Mouse (Mus musculus) neural tube, embryonic 11.5 days (tissue): Measurements from ENCODE around the gene Hhex. TPM values are rescaled to one million over a fixed set of nuclear protein-coding genes. Genes with fewer than 3 reads are reported as not detected.

Experiments
- ATAC-seq: fragments of 200-750 bp; cut with Nextera tagmentation; 2 replicates; pipeline ENCODE4 v1.8.0; 2017; ENCODE audit warnings: moderate number of reproducible peaks, mild to moderate bottlenecking, moderate TSS enrichment, moderate library complexity; ENCODE audit not compliant: insufficient read depth, low FRiP score, low TSS enrichment
- DNase-seq: peaks from one replicate; pipeline ENCODE4 v3.0.0-alpha.2; 2015; ENCODE audit warnings: low spot score
- H3K27ac ChIP-seq: fragments of 300-500 bp; sonication (generic); 2 replicates; pipeline ENCODE4 v1.5.1; 2014; ENCODE audit warnings: low read depth, mild to moderate bottlenecking, low read length
- H3K27me3 ChIP-seq: fragments of 300-500 bp; sonication (generic); 2 replicates; pipeline ENCODE4 v1.6.1; 2014; ENCODE audit warnings: mild to moderate bottlenecking, low read length, mixed read lengths; ENCODE audit not compliant: control insufficient read depth, insufficient read depth
- H3K36me3 ChIP-seq: fragments of 300-500 bp; sonication (generic); 2 replicates; pipeline ENCODE4 v1.6.1; 2014; ENCODE audit warnings: mild to moderate bottlenecking, low read length, moderate library complexity, mixed read lengths; ENCODE audit not compliant: control insufficient read depth, insufficient read depth
- H3K4me1 ChIP-seq: fragments of 300-500 bp; sonication (generic); 2 replicates; pipeline ENCODE4 v1.6.1; 2014; ENCODE audit warnings: low read length, mixed read lengths; ENCODE audit not compliant: control insufficient read depth, insufficient read depth
- H3K4me2 ChIP-seq: fragments of 300-500 bp; sonication (generic); 2 replicates; pipeline ENCODE4 v1.6.1; 2014; ENCODE audit warnings: low read depth, mild to moderate bottlenecking, moderate library complexity
- H3K4me3 ChIP-seq: fragments of 300-500 bp; sonication (generic); 2 replicates; pipeline ENCODE4 v1.5.1; 2014; ENCODE audit warnings: low read depth, low read length
- H3K9ac ChIP-seq: fragments of 300-500 bp; sonication (generic); 2 replicates; pipeline ENCODE4 v1.6.1; 2014; ENCODE audit warnings: mild to moderate bottlenecking, low read length
- H3K9me3 ChIP-seq: fragments of 300-500 bp; sonication (generic); 2 replicates; pipeline ENCODE4 v1.6.1; 2016; ENCODE audit warnings: low read length; ENCODE audit not compliant: control insufficient read depth
- WGBS: fragments of 180-500 bp; shearing (Covaris S2); extraction: QIAGEN DNeasy Blood & Tissue Kit; methylation state at CpG from one replicate; pipeline ENCODE4 v1.1.7; 2014; 5-methylcytosine and 5-hydroxymethylcytosine counted together
- polyA plus RNA-seq: library from polyadenylated mRNA; unstranded; fragments of >200 nt; fragmentation: Nextera tagmentation; extraction: Ambion mirVana; gene quantifications from 2 replicates; pipeline ENCODE4 v1.2.1, GENCODE M21; 2014

Hhex gene
- 4.5 and 5.8 TPM in 2 replicates for polyA plus RNA-seq

DNA sequence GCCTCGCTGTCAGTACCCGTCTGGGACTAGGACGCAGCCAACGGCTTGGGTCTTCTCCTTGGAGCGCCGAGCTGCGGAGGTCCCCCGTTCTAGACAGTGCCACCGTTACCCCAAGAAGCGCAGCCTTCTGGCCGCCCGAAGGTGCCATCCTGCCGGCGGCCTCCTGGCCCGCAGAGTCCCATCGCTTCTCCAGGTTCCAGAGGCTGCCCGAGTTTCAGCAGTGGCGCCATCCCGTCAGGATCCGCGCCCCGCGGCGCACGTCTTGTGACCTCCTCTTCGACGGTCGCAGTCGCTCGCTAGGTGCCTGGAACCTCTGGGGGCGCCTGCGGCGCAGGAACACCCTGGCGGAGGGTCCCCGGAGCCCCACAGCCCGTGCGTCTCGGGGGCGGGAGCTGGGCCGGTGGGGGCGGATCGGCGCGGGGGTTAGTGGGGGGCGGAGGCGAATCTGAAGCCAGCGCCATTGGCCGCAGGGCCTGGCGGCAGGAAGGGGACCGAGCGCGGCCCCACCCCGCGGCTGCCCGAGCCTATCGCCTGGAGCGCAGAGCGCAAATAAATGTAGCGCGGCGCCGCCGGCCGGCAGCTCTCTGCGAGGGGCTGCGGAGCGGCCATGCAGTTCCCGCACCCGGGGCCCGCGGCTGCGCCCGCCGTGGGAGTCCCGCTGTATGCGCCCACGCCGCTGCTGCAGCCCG, at the start of gene Hhex:
Hhex (plus strand) TSS at position 548 of the 689 bp plus-strand sequence.
- Histone ChIP-seq H3K27me3 (peaks cover 70% of the 10 kb centered on the region), H3K4me3 (peak within 1 kb of the TSS; percentile 40), H3K27ac (no peak within 1 kb of the TSS), H3K9ac (peak within 1 kb of the TSS; percentile 23; the same call in 1 of the 2 replicates), H3K4me1 (no peaks in the 10 kb centered on the region; the same call in 1 of the 2 replicates), H3K4me2 (peak within 1 kb of the TSS; percentile 42), H3K36me3 (no peaks in the 10 kb centered on the region), H3K9me3 (no peaks in the 10 kb centered on the region)
- WGBS: under 1% methylated on average over 58 of the region's 79 CpGs
- ATAC-seq: peak; percentile 74
- DNase-seq: peak; percentile 68

DNA sequence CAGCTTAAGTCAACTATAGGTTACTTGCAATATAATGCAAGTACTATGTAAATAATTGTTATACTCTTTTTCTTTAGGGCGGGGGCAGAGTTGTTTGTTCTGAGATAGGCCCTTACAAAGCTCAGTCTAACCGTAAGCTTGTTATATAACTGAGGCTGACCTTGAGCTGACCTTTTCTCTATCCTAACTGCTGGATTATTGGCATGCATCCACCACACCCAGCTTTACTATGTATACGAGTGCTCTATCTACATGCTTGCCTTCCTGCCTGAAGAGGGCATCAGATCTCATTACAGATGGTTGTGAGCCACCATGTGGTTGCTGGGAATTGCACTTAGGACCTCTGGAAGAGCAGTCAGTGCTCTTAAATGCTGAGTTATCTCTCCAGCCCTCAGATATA, 48.5 kb upstream of the Hhex start:
- Histone ChIP-seq H3K4me2 (no peak overlapping the region), H3K9ac (no peak overlapping the region), H3K9me3 (no peaks in the 10 kb centered on the region), H3K36me3 (peaks cover 4% of the 10 kb centered on the region; the same call in 1 of the 2 replicates), H3K4me3 (no peak overlapping the region), H3K4me1 (no peaks in the 10 kb centered on the region), H3K27me3 (no peaks in the 10 kb centered on the region), H3K27ac (no peak overlapping the region)
- no peak for DNase-seq
- no peak for ATAC-seq
- WGBS: 84% methylated on average over 3 of the region's 3 CpGs

DNA sequence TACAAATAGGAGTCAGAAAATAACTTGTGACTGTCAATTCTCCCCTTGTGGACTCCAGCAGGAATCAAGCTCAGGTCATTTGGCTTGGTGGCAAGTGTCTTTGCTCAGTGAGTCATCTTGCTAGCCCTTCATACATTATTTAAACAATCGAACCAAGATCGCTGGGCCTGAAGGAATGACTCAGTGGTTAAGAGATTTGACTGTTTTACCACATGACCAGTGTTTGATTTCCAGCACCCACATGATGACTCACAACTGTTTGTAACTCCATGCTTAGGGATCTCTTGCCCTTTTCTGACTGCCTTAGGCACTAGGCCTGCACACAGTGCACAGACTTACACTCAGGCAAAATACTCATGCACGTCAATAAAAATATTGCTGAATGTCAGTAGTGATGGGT, 42.7 kb upstream of the Hhex start:
- DNase-seq: no peak
- Histone ChIP-seq H3K27me3 (no peaks in the 10 kb centered on the region), H3K9me3 (no peaks in the 10 kb centered on the region), H3K4me3 (no peak overlapping the region), H3K4me2 (no peak overlapping the region), H3K4me1 (no peaks in the 10 kb centered on the region), H3K27ac (no peak overlapping the region), H3K9ac (no peak overlapping the region), H3K36me3 (peaks cover 8% of the 10 kb centered on the region)
- WGBS: 97% methylated on average over 3 of the region's 3 CpGs
- ATAC-seq: no peak

DNA sequence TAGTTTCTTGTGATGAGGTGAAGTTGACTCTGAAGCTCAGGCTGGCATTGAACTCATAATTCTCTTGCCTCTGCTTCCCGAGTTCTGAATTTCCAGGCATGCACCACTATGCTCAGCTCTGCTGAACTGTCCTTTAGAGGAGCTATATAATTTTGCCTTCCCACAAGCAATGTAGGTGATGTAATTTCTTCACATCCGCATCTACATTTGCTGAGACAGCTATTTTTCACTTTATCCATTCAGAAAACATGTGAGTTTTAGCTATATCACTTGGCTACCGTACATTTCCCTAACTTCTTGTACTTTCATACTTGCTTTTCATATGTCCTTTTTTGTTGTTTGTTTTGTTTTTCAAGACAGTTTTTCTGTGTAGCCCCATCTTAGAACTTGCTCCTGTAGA, 38.3 kb upstream of the Hhex start:
- no peaks in the 10 kb centered on the region for H3K4me1 ChIP-seq
- H3K4me3 ChIP-seq: no peak overlapping the region
- 95% methylated on average over 3 of the region's 3 CpGs for WGBS
- DNase-seq (no peak), ATAC-seq (no peak)
- no peak overlapping the region for H3K27ac ChIP-seq
- no peaks in the 10 kb centered on the region for H3K27me3 ChIP-seq
- H3K4me2 ChIP-seq: no peak overlapping the region
- H3K36me3 ChIP-seq: peaks cover 10% of the 10 kb centered on the region
- H3K9ac ChIP-seq: no peak overlapping the region
- no peaks in the 10 kb centered on the region for H3K9me3 ChIP-seq

DNA sequence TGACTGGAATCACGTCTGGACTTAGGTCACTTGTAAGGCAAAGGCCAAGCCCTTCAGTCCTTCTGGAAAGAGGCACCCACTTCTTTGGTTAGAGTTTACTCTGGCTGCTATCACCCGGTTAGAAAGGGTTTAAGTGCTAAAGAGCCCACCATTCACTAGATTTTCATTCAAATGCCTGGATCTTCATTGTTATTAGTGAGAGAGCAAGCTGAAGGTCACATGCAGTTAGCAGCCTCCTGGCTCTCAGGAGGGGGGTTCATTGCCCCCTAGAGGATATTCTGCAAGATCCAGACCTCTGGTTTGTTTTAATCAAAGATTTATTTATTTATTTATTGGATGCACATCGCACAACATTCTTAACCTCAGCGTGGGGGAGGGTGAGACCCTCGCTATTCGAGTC, 33.7 kb upstream of the Hhex start:
- Histone ChIP-seq H3K27ac (no peak overlapping the region), H3K36me3 (peaks cover 8% of the 10 kb centered on the region), H3K4me1 (no peaks in the 10 kb centered on the region), H3K4me2 (no peak overlapping the region), H3K9me3 (no peaks in the 10 kb centered on the region), H3K27me3 (no peaks in the 10 kb centered on the region), H3K4me3 (no peak overlapping the region), H3K9ac (no peak overlapping the region)
- DNase-seq: no peak
- WGBS: 81% methylated on average over 6 of the region's 6 CpGs
- ATAC-seq: no peak

DNA sequence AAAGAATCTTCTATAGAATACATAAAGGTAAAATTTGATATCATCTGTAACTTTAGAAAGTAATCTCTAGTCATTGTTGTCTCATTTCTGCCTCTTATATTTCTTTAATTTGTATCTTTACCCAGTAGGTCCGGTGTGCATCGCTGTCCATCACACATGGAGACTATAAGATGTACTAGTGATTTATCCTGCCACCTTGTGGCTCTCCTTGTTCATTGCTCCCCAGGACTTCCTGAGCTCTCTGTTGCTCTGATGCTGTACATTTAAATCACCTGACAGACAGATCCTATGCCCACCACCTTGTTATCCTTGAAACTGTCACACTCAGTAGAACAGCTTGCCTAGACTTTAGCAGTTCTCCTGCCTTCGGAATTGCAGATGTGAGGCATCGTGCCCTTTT, 16.3 kb upstream of the Hhex start:
- 94% methylated on average over 4 of the region's 4 CpGs for WGBS
- H3K9ac ChIP-seq: no peak overlapping the region

DNA sequence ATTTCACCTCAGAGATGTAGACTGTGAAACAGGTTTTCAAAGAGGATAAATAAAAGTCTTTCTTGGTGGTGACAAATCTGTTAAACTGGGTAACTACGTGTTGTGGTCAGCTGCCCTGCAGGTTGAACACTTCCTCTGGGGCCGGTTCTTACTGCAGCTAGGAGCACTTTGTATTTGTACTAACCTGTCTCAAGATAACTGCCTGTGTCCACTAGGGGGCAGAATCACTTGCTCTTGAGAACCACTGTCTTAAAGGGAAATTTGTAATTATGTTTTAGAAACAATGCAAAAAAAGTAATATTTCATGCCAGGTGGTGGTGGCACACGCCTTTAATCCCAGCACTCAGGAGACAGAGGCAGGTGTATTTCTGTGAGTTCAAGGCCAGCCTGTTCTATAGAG, 15.0 kb upstream of the Hhex start:
- no peak for ATAC-seq
- peaks cover 6% of the 10 kb centered on the region for H3K36me3 ChIP-seq
- no peak overlapping the region for H3K4me2 ChIP-seq
- no peak overlapping the region for H3K4me3 ChIP-seq
- DNase-seq: peak; percentile 28
- 63% methylated on average over 3 of the region's 3 CpGs for WGBS
- H3K9me3 ChIP-seq: no peaks in the 10 kb centered on the region
- no peak overlapping the region for H3K9ac ChIP-seq
- no peaks in the 10 kb centered on the region for H3K27me3 ChIP-seq
- no peaks in the 10 kb centered on the region for H3K4me1 ChIP-seq
- no peak overlapping the region for H3K27ac ChIP-seq

More for the DNA sequence above, 16.3 kb upstream of the Hhex start:
- Histone ChIP-seq H3K4me2 (no peak overlapping the region), H3K9me3 (no peaks in the 10 kb centered on the region), H3K36me3 (peaks cover 6% of the 10 kb centered on the region), H3K4me3 (no peak overlapping the region), H3K27ac (no peak overlapping the region), H3K4me1 (no peaks in the 10 kb centered on the region), H3K27me3 (no peaks in the 10 kb centered on the region)
- DNase-seq (no peak), ATAC-seq (no peak)

DNA sequence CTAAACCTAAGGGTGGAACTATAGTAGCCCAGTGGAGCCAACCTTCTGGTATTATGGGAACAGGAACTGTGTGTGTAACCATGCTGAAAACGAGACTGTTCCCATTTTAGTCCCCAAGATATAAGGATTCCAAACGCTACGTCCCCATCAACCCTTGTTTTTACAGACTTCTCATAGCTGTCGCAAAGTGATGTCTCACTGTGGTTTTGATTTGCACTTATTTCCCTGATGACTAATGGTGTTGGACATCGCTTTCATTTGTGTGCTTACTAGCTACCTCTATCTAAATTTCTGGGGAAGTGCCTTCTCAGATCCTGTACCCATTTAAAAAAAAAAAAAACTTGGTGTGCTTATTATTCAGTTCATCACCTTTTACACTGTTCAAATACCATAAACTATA, 6.0 kb upstream of the Hhex start:
- DNase-seq: no peak
- H3K27me3 ChIP-seq: peaks cover 18% of the 10 kb centered on the region
- 84% methylated on average over 5 of the region's 5 CpGs for WGBS
- H3K9me3 ChIP-seq: no peaks in the 10 kb centered on the region
- H3K36me3 ChIP-seq: no peaks in the 10 kb centered on the region
- no peak overlapping the region for H3K9ac ChIP-seq
- H3K4me2 ChIP-seq: no peak overlapping the region
- H3K27ac ChIP-seq: no peak overlapping the region
- H3K4me1 ChIP-seq: no peaks in the 10 kb centered on the region
- no peak overlapping the region for H3K4me3 ChIP-seq
- ATAC-seq: no peak

DNA sequence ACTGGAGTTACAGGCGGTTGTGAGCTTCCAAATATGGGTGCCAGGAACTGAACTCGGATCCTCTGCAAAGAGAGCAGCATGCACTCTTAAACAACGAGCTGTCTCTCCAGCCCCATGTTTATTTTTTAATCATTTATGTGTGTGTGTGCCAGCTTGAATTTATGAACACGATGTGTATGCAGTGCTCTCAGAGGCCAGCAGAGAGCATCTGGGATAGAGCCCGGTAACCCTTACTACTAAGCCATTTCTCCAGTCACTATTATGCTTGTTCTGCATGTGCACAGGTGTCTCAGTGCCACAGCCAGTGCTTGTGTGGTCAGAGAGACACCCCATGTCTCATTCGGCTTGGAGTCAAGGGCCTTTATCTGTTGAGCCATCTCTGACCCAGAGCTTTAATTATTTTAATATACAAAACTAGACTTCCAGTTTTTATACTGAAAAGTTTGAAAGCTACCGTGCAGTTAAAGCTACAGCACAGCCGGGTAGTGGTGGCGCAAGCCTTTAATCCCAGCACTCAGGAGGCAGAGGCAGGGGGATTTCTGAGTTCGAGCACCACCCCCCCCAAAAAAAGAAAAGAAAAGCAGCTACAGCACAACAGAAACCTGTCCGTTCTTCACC, 3.4 kb upstream of the Hhex start:
- DNase-seq: no peak
- 89% methylated on average over 11 of the region's 11 CpGs for WGBS

More for the DNA sequence above, 3.4 kb upstream of the Hhex start:
- Histone ChIP-seq H3K4me3 (no peak overlapping the region), H3K27ac (no peak overlapping the region), H3K4me2 (no peak overlapping the region), H3K36me3 (no peaks in the 10 kb centered on the region), H3K9me3 (no peaks in the 10 kb centered on the region), H3K9ac (no peak overlapping the region), H3K27me3 (peaks cover 45% of the 10 kb centered on the region), H3K4me1 (no peaks in the 10 kb centered on the region; the same call in 1 of the 2 replicates)
- ATAC-seq: no peak
